Mouse (Mus musculus): ENCODE results near the gene Arf3.

The Arf3 gene

GRCm38 (mm10) chr15:98790761-98791160 lies 27.7 kb upstream of the Arf3 start:
- DNase-seq: no peak

- peak; percentile 70 for DNase-seq
These were observed 26.9 kb upstream of the Arf3 start, which contains the start of gene Wnt1 for GRCm38 (mm10) chr15:98789661-98790535. Gene Wnt1, plus strand, starts transcription at chr15:98789857.

GRCm38 (mm10) chr15:98788972-98789660 lies 26.1 kb upstream of the Arf3 start:
- no peak for DNase-seq

GRCm38 (mm10) chr15:98787930-98788329 lies 24.9 kb upstream of the Arf3 start:
- DNase-seq: no peak

- no peak for DNase-seq
These were observed 22.7 kb upstream of the Arf3 start for GRCm38 (mm10) chr15:98785744-98786143.

- no peak for DNase-seq
These were observed 18.2 kb upstream of the Arf3 start for GRCm38 (mm10) chr15:98781166-98781565.

- DNase-seq: no peak
These were observed 17.6 kb upstream of the Arf3 start for GRCm38 (mm10) chr15:98780573-98780972.

GRCm38 (mm10) chr15:98780075-98780474 lies 17.1 kb upstream of the Arf3 start:
- DNase-seq: no peak

GRCm38 (mm10) chr15:98778806-98779205 lies 15.8 kb upstream of the Arf3 start:
- DNase-seq: no peak

GRCm38 (mm10) chr15:98778191-98778770 lies 15.3 kb upstream of the Arf3 start:
- no peak for DNase-seq

GRCm38 (mm10) chr15:98777762-98778161 lies 14.7 kb upstream of the Arf3 start, which contains the start of gene Wnt10b:
Gene Wnt10b, minus strand, starts transcription at chr15:98778150.
- no peak for DNase-seq

GRCm38 (mm10) chr15:98777005-98777616 lies 14.1 kb upstream of the Arf3 start:
- no peak for DNase-seq

GRCm38 (mm10) chr15:98776280-98777004 lies 13.4 kb upstream of the Arf3 start:
- peak; percentile 41 for DNase-seq

- DNase-seq: no peak
These were observed 12.5 kb upstream of the Arf3 start for GRCm38 (mm10) chr15:98775533-98775932.

GRCm38 (mm10) chr15:98774096-98774495 lies 11.1 kb upstream of the Arf3 start:
- DNase-seq: no peak

GRCm38 (mm10) chr15:98772511-98773211 lies 9.6 kb upstream of the Arf3 start:
- DNase-seq: peak; percentile 77

- DNase-seq: no peak
These were observed 8.9 kb upstream of the Arf3 start for GRCm38 (mm10) chr15:98771813-98772425.

- no peak for DNase-seq
These were observed 5.2 kb upstream of the Arf3 start for GRCm38 (mm10) chr15:98768259-98768658.

GRCm38 (mm10) chr15:98765929-98766328 lies 2.9 kb upstream of the Arf3 start:
- no peak for DNase-seq

GRCm38 (mm10) chr15:98762201-98762621 lies 803 bp downstream of the Arf3 start:
- DNase-seq: peak; percentile 82

GRCm38 (mm10) chr15:98754125-98754524 lies 8.9 kb downstream of the Arf3 start:
- DNase-seq: no peak

Measured in thymus, postnatal 25 days (tissue).